Mouse (Mus musculus) limb, embryonic 13.5 days (tissue): ENCODE results near the gene Cox18. TPM values are rescaled to one million over a fixed set of nuclear protein-coding genes. Genes with fewer than 3 reads are reported as not detected.
"Not testable (repeated sequence)": the region's sequence is repeated elsewhere in the genome, so short reads cannot be mapped to it uniquely, and the experiment has no call there.

Experiments
- ATAC-seq: fragments of 200-750 bp; cut with Nextera tagmentation; 2 replicates; pipeline ENCODE4 v1.8.0; 2017; ENCODE audit warnings: low read depth, moderate number of reproducible peaks, moderate TSS enrichment; ENCODE audit not compliant: low FRiP score
- H3K27ac ChIP-seq: fragments of 300-500 bp; sonication (generic); 2 replicates; pipeline ENCODE4 v1.5.1; 2015; ENCODE audit warnings: inconsistent platforms, mild to moderate bottlenecking, moderate library complexity
- H3K27me3 ChIP-seq: fragments of 300-500 bp; sonication (generic); 2 replicates; pipeline ENCODE4 v1.6.1; 2015; ENCODE audit warnings: mild to moderate bottlenecking, inconsistent platforms
- H3K36me3 ChIP-seq: fragments of 300-500 bp; sonication (generic); 2 replicates; pipeline ENCODE4 v1.6.1; 2015; ENCODE audit warnings: inconsistent platforms, mild to moderate bottlenecking, moderate library complexity
- H3K4me1 ChIP-seq: fragments of 300-500 bp; sonication (generic); 2 replicates; pipeline ENCODE4 v1.6.1; 2015; ENCODE audit warnings: inconsistent platforms
- H3K4me2 ChIP-seq: fragments of 300-500 bp; sonication (generic); replicated peaks from 2 replicates; pipeline ENCODE4 v1.6.1; 2015; ENCODE audit warnings: inconsistent platforms, mild to moderate bottlenecking, moderate library complexity
- H3K4me3 ChIP-seq: fragments of 300-500 bp; sonication (generic); 2 replicates; pipeline ENCODE4 v1.5.1; 2015; ENCODE audit warnings: moderate library complexity, mild to moderate bottlenecking, inconsistent platforms
- H3K9ac ChIP-seq: fragments of 300-500 bp; sonication (generic); 2 replicates; pipeline ENCODE4 v1.6.1; 2015; ENCODE audit warnings: mild to moderate bottlenecking, inconsistent platforms
- H3K9me3 ChIP-seq: fragments of 300-500 bp; sonication (generic); 2 replicates; pipeline ENCODE4 v1.6.1; 2016; ENCODE audit warnings: inconsistent platforms
- WGBS: fragments of 180-500 bp; shearing (Covaris S2); methylation state at CpG from one replicate; pipeline ENCODE4 v1.1.7; 2015; 5-methylcytosine and 5-hydroxymethylcytosine counted together
- polyA plus RNA-seq: library from polyadenylated mRNA; unstranded; fragments of >200 nt; fragmentation: Nextera tagmentation; extraction: Ambion mirVana; gene quantifications from 2 replicates; pipeline ENCODE4 v1.2.1, GENCODE M21; 2015

The Cox18 gene
- polyA plus RNA-seq = 36.8 and 37.4 TPM in 2 replicates

DNA sequence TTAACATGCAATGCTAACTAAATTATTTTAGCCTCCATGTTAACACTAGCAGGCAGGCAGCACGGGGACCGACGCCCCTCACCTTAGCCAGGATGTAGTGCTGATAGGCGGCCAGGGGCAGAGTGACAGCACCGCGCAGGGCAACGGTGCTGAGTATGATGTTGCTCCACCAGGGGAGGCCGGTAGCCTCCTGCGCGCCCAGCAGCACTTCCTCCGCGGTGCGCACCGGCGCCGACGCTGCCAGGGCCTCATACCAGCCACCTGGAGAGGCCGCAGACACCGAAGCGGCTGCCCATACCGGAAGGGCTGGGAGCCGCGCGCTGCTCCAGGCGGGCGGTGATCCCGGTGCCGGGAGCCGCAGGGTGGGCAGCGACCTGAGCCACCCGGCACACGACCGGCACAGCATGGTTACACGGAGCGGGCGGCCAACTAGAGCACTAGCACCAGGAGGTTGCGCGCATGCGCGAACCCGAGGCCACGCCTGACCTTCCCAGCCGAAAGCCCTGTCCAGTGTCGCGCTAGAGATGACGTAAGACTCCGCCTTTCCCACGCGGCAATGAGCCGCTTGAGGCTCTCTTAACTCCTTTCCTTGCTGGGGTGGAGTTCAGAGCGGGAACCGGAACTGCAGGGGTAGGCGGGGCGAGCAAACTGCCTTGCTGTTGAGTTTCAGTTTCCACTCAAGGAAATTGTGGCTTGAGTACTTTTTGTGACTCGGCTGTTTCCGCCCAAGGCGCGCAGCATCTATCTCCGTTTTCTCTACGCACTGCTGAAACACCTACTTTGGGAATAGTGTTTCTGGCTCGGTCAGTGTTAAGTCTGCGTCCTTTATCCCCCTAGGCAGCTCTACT is at the start of gene Cox18:
Cox18 (minus strand) TSS at position 468 of the 848 bp plus-strand sequence.
- under 1% methylated on average over 62 of the region's 62 CpGs for WGBS
- Histone ChIP-seq H3K36me3 (peaks cover 43% of the 10 kb centered on the region), H3K9ac (peak within 1 kb of the TSS; percentile 77), H3K9me3 (no peaks in the 10 kb centered on the region), H3K4me1 (peaks cover 11% of the 10 kb centered on the region), H3K27ac (peak within 1 kb of the TSS; percentile 89), H3K27me3 (no peaks in the 10 kb centered on the region), H3K4me3 (peak within 1 kb of the TSS; percentile 61), H3K4me2 (peak within 1 kb of the TSS; percentile 70)
- ATAC-seq = peak; percentile 98

DNA sequence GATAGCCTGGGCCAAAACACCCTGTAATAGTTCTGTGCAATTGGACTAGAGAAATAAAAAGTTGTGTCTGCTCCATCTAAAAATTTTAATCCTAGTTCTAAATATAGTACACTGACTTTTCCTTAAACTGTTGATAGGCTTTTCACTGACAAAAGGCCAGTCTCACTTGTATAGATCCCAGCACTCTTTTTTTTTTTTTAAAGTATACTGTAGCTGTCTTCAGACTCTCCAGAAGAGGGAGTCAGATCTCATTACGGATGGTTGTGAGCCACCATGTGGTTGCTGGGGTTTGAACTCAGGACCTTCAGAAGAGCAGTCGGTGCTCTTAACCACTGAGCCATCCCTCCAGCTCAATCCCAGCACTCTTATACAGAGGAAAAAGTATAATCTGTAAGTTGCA is 38.4 kb upstream of the Cox18 start:
- not testable (repeated sequence) for H3K4me1 ChIP-seq, H3K4me3 ChIP-seq, ATAC-seq, H3K27me3 ChIP-seq, H3K27ac ChIP-seq, H3K4me2 ChIP-seq, H3K9me3 ChIP-seq, H3K9ac ChIP-seq
- peaks cover 72% of the 10 kb centered on the region for H3K36me3 ChIP-seq
- WGBS = 82% methylated on average over 2 of the region's 2 CpGs

DNA sequence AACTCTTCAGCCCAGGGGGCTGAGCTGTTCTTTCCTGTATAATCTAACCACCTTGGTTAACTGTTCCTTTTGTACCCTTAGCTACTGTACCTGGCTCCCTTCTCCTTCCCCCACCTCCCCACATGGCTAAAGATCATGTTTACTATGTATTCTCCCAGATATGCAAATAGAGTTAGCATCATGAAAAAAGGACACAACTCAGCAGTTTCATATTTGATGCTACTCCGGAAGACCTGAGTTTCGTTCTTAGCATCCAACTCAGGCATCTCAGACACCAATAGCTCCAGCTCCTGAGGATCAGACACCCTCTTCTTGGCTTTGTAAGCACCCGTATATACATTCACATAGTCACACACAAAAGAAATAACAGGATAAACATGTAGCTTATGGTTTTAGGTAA is 33.2 kb upstream of the Cox18 start:
- H3K4me3 ChIP-seq = no peak overlapping the region
- no peak for ATAC-seq
- H3K9me3 ChIP-seq = no peaks in the 10 kb centered on the region
- H3K27ac ChIP-seq = no peak overlapping the region
- H3K36me3 ChIP-seq = peaks cover 86% of the 10 kb centered on the region
- WGBS = 95% methylated on average over 3 of the region's 3 CpGs
- no peak overlapping the region for H3K4me2 ChIP-seq
- H3K27me3 ChIP-seq = no peaks in the 10 kb centered on the region
- H3K9ac ChIP-seq = no peak overlapping the region
- no peaks in the 10 kb centered on the region for H3K4me1 ChIP-seq

- no peak for ATAC-seq
- H3K4me3 ChIP-seq = no peak overlapping the region
- H3K9ac ChIP-seq = no peak overlapping the region
- H3K36me3 ChIP-seq = peaks cover 75% of the 10 kb centered on the region
- no peaks in the 10 kb centered on the region for H3K4me1 ChIP-seq
- H3K9me3 ChIP-seq = no peaks in the 10 kb centered on the region
- H3K27me3 ChIP-seq = no peaks in the 10 kb centered on the region
- no peak overlapping the region for H3K27ac ChIP-seq
- no peak overlapping the region for H3K4me2 ChIP-seq
These were observed 23.7 kb upstream of the Cox18 start for GRCm38 (mm10) chr5:90247503-90247902.

GRCm38 (mm10) chr5:90246987-90247386 is 23.2 kb upstream of the Cox18 start:
- WGBS = 83% methylated on average over 2 of the region's 2 CpGs
- no peaks in the 10 kb centered on the region for H3K27me3 ChIP-seq
- no peak for ATAC-seq
- no peak overlapping the region for H3K27ac ChIP-seq
- H3K4me2 ChIP-seq = no peak overlapping the region
- peaks cover 75% of the 10 kb centered on the region for H3K36me3 ChIP-seq
- no peak overlapping the region for H3K4me3 ChIP-seq
- H3K9me3 ChIP-seq = no peaks in the 10 kb centered on the region
- no peaks in the 10 kb centered on the region for H3K4me1 ChIP-seq
- no peak overlapping the region for H3K9ac ChIP-seq

- no peak overlapping the region for H3K9ac ChIP-seq
- H3K36me3 ChIP-seq = peaks cover 75% of the 10 kb centered on the region
- H3K4me1 ChIP-seq = no peaks in the 10 kb centered on the region
- no peak overlapping the region for H3K4me2 ChIP-seq
- 86% methylated on average over 4 of the region's 4 CpGs for WGBS
- ATAC-seq = no peak
- no peaks in the 10 kb centered on the region for H3K27me3 ChIP-seq
- no peak overlapping the region for H3K4me3 ChIP-seq
- H3K27ac ChIP-seq = no peak overlapping the region
- H3K9me3 ChIP-seq = no peaks in the 10 kb centered on the region
These were observed 22.8 kb upstream of the Cox18 start for GRCm38 (mm10) chr5:90246567-90246966.

DNA sequence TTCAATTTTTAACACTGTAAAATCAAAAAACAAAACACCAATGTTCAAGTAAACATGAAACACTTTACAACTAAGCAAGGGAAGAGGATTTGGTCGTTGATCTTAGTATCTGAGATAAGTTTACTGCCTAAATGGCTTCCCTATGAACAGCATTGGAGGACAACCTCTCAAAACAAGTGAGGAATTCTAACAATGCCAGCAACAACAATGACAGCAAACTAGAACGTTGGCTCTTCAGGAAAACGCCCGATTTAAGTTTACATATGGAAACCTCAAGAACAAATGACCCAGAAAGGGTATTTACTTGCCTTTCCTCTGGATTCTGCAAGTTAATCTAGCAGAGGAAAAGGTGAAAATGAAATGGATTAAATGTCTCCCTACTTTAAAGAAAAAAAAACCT is 21.6 kb upstream of the Cox18 start:
- H3K27ac ChIP-seq = no peak overlapping the region
- no peaks in the 10 kb centered on the region for H3K9me3 ChIP-seq
- no peaks in the 10 kb centered on the region for H3K4me1 ChIP-seq
- no peak overlapping the region for H3K4me3 ChIP-seq
- peaks cover 72% of the 10 kb centered on the region for H3K36me3 ChIP-seq
- WGBS = 76% methylated on average over 4 of the region's 4 CpGs
- H3K27me3 ChIP-seq = no peaks in the 10 kb centered on the region
- no peak overlapping the region for H3K9ac ChIP-seq
- no peak for ATAC-seq
- H3K4me2 ChIP-seq = no peak overlapping the region

DNA sequence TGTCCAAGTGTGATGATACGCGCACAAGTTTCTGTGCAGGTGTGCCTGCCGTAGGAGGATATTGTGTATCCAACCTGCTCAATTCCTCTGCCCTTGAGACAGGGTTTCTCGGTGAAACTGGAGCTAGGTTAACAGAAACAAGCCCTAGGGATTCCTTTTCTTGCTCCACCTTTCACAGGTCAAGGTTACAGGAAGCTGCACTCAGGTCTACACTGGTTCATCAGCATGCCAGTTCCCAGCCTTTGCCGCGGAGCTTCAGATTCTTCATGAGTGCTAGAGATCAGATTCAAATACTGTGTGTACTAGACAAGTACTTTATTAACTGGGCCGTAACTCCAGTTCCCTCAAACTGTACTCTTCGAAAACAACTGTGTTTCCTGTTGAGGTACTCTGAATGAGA is 11.4 kb upstream of the Cox18 start:
- ATAC-seq = no peak
- no peak overlapping the region for H3K4me2 ChIP-seq
- H3K27ac ChIP-seq = no peak overlapping the region
- H3K4me3 ChIP-seq = no peak overlapping the region
- H3K4me1 ChIP-seq = no peaks in the 10 kb centered on the region
- H3K9me3 ChIP-seq = no peaks in the 10 kb centered on the region
- 95% methylated on average over 8 of the region's 8 CpGs for WGBS
- no peaks in the 10 kb centered on the region for H3K27me3 ChIP-seq
- H3K36me3 ChIP-seq = peaks cover 85% of the 10 kb centered on the region
- H3K9ac ChIP-seq = no peak overlapping the region

- 98% methylated on average over 4 of the region's 4 CpGs for WGBS
- Histone ChIP-seq H3K27ac (no peak overlapping the region), H3K36me3 (peaks cover 86% of the 10 kb centered on the region), H3K4me2 (no peak overlapping the region), H3K4me3 (no peak overlapping the region), H3K9me3 (no peaks in the 10 kb centered on the region), H3K4me1 (no peaks in the 10 kb centered on the region), H3K27me3 (no peaks in the 10 kb centered on the region), H3K9ac (no peak overlapping the region)
- ATAC-seq = no peak
These were observed 9.5 kb upstream of the Cox18 start for GRCm38 (mm10) chr5:90233305-90233704.

DNA sequence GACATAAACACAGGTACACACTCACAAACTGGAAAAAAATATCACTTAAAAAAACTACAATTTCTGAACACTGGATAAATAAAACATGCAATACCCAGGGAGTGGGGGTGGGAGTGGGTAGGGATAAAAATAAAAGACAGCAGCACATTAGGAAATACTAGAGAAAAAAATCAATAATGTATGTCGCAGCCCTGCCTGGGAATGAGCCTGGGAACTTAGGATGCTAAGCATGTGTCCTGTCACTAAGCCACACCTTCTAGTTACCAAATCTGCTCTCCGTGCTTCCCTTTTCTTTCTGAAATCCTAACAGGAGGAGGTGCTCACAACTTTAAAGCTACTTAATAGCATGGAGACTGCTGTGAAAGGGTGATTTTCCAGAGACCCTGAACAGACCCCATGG is 6.0 kb upstream of the Cox18 start:
- Histone ChIP-seq H3K27ac (no peak overlapping the region), H3K4me1 (no peaks in the 10 kb centered on the region), H3K4me2 (no peak overlapping the region), H3K9ac (no peak overlapping the region), H3K27me3 (no peaks in the 10 kb centered on the region), H3K9me3 (no peaks in the 10 kb centered on the region), H3K4me3 (no peak overlapping the region), H3K36me3 (peaks cover 71% of the 10 kb centered on the region)
- ATAC-seq = no peak
- WGBS = 90% methylated on average over 2 of the region's 2 CpGs

- 91% methylated on average over 3 of the region's 3 CpGs for WGBS
- no peaks in the 10 kb centered on the region for H3K9me3 ChIP-seq
- H3K27ac ChIP-seq = no peak overlapping the region
- peaks cover 11% of the 10 kb centered on the region for H3K4me1 ChIP-seq
- no peak overlapping the region for H3K4me2 ChIP-seq
- H3K27me3 ChIP-seq = no peaks in the 10 kb centered on the region
- no peak overlapping the region for H3K4me3 ChIP-seq
- H3K9ac ChIP-seq = no peak overlapping the region
- H3K36me3 ChIP-seq = peaks cover 51% of the 10 kb centered on the region
- no peak for ATAC-seq
These were observed 2.9 kb upstream of the Cox18 start for GRCm38 (mm10) chr5:90226696-90227095.

DNA sequence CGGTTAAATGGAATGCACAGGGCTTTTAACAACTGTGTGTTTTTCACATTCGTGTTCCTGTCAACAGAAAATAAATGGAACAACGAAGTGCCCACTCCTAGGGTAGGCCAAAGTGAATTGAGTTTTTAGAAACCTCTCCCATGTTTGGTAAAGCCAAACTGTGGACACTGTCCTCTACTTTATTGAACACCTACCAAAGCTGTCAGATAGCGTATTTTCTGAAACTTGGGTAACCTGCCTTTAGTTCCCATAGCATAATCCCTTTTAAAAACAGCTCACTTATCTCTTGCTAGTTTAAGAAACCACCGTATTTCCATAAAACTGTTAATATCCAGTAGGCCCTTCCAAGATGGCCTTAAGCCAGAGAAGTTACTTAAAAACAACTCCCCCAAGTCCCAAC is 929 bp upstream of the Cox18 start:
- Histone ChIP-seq H3K4me3 (no peak overlapping the region), H3K27ac (no peak overlapping the region), H3K4me2 (no peak overlapping the region), H3K36me3 (peaks cover 45% of the 10 kb centered on the region), H3K9me3 (no peaks in the 10 kb centered on the region), H3K27me3 (no peaks in the 10 kb centered on the region), H3K4me1 (peaks cover 11% of the 10 kb centered on the region), H3K9ac (no peak overlapping the region)
- no peak for ATAC-seq
- 82% methylated on average over 5 of the region's 5 CpGs for WGBS

DNA sequence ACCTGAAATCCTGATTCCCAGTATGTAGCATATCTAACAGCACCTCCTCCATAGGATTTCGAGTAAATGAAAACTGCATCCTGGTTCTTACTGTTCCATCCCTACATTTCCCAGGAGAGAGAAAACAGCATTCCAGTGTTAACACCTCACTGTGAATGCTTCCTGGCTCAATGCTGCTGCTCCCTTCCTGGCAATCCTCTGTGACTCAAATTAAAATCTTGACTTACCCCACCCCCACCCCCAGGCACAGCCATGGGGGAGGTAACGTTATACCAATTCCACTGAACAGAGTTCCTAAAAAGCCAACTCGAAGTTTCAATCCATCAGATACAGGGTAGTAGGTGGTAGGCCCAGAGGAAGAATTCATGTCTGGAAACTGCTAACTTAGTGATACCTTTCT is 864 bp downstream of the Cox18 start:
- H3K27ac ChIP-seq = no peak overlapping the region
- peaks cover 11% of the 10 kb centered on the region for H3K4me1 ChIP-seq
- H3K27me3 ChIP-seq = no peaks in the 10 kb centered on the region
- H3K36me3 ChIP-seq = peaks cover 45% of the 10 kb centered on the region
- H3K4me3 ChIP-seq = peak overlapping the region; percentile 61
- 26% methylated on average over 3 of the region's 3 CpGs for WGBS
- no peak for ATAC-seq
- H3K9ac ChIP-seq = peak overlapping the region; percentile 77
- H3K9me3 ChIP-seq = no peaks in the 10 kb centered on the region
- H3K4me2 ChIP-seq = peak overlapping the region; percentile 70
